Mouse (Mus musculus) stomach, postnatal 0 days (tissue): ENCODE results near the gene Gm21913. TPM values are rescaled to one million over a fixed set of nuclear protein-coding genes. Genes with fewer than 3 reads are reported as not detected.
"Not testable (repeated sequence)": the region's sequence is repeated elsewhere in the genome, so short reads cannot be mapped to it uniquely, and the experiment has no call there.

ENCODE experiments used
- ATAC-seq: fragments of 200-750 bp; cut with Nextera tagmentation; 2 replicates; pipeline ENCODE4 v1.8.0; 2017; ENCODE audit not compliant: low FRiP score, low TSS enrichment
- DNase-seq: peaks from one replicate; pipeline ENCODE4 v3.0.0-alpha.2; 2016; ENCODE audit warnings: low spot score
- H3K27ac ChIP-seq: fragments of 300-500 bp; sonication (generic); replicated peaks from 2 replicates; pipeline ENCODE4 v1.5.1; 2014; ENCODE audit warnings: mild to moderate bottlenecking, control low read depth
- H3K27me3 ChIP-seq: fragments of 300-500 bp; sonication (generic); 2 replicates; pipeline ENCODE4 v1.6.1; 2014; ENCODE audit warnings: low read length; ENCODE audit not compliant: control insufficient read depth, insufficient read depth
- H3K36me3 ChIP-seq: fragments of 300-500 bp; sonication (generic); 2 replicates; pipeline ENCODE4 v1.6.1; 2014; ENCODE audit warnings: low read length, mixed read lengths; ENCODE audit not compliant: control insufficient read depth, insufficient read depth
- H3K4me1 ChIP-seq: fragments of 300-500 bp; sonication (generic); replicated peaks from 2 replicates; pipeline ENCODE4 v1.6.1; 2014; ENCODE audit warnings: antibody characterized with exemption; ENCODE audit not compliant: control insufficient read depth, insufficient read depth
- H3K4me2 ChIP-seq: fragments of 300-500 bp; sonication (generic); replicated peaks from 2 replicates; pipeline ENCODE4 v1.6.1; 2014; ENCODE audit warnings: low read depth, mild to moderate bottlenecking, control low read depth, moderate library complexity
- H3K4me3 ChIP-seq: fragments of 300-500 bp; sonication (generic); 2 replicates; pipeline ENCODE4 v1.5.1; 2014; ENCODE audit warnings: low read depth, low read length, control low read depth
- H3K9ac ChIP-seq: fragments of 300-500 bp; sonication (generic); 2 replicates; pipeline ENCODE4 v1.6.1; 2014; ENCODE audit warnings: mild to moderate bottlenecking, low read length, control low read depth, mixed read lengths
- H3K9me3 ChIP-seq: fragments of 300-500 bp; sonication (generic); 2 replicates; pipeline ENCODE4 v1.6.1; 2016; ENCODE audit warnings: low read length; ENCODE audit not compliant: control insufficient read depth
- WGBS: fragments of 180-500 bp; shearing (Covaris S2); extraction: QIAGEN DNeasy Blood & Tissue Kit; methylation state at CpG from one replicate; pipeline ENCODE4 v1.1.7; 2014; 5-methylcytosine and 5-hydroxymethylcytosine counted together
- polyA plus RNA-seq: library from polyadenylated mRNA; unstranded; fragments of >200 nt; fragmentation: Nextera tagmentation; extraction: Ambion mirVana; gene quantifications from 2 replicates; pipeline ENCODE4 v1.2.1, GENCODE M21; 2015

Gene Gm21913
- polyA plus RNA-seq = not detected in 2 replicates

GRCm38 (mm10) chrY:74623596-74623995, at the start of gene Gm21913:
Gene Gm21913 (plus strand): TSS chrY:74623896.
- not testable (repeated sequence) for DNase-seq, ATAC-seq, H3K36me3 ChIP-seq, H3K9ac ChIP-seq, H3K4me1 ChIP-seq, H3K27me3 ChIP-seq, H3K9me3 ChIP-seq, H3K4me2 ChIP-seq, H3K27ac ChIP-seq, H3K4me3 ChIP-seq
- WGBS = no CpG with 5 or more reads among the region's 3 CpGs

Other genes with a start within 250 kb of the Gm21913 start
- not detected in 2 replicates for gene Gm29110, start 153.4 kb upstream of the Gm21913 start, polyA plus RNA-seq